Mouse (Mus musculus): Measurements from ENCODE around the gene Btbd3. TPM values are rescaled to one million over a fixed set of nuclear protein-coding genes. Genes with fewer than 3 reads are reported as not detected.

The Btbd3 gene
- polyA plus RNA-seq, 1 experiment from 2014 or later, result 2.2 TPM

GRCm38 (mm10) chr2:138477278-138477677 is 220.9 kb downstream of the Btbd3 start:
- WGBS (ENCODE audit: insufficient replicate concordance), result 77% methylated on average over 5 of the region's 5 CpGs
- H3K4me3 ChIP-seq (ENCODE audit: low read depth, low read length), result no peak overlapping the region
- H3K27me3 ChIP-seq (ENCODE audit: insufficient read depth, low read length), result no peaks in the 10 kb centered on the region
- TF ChIP-seq CTCF (IDR thresholded peaks at IDR 0.05; ENCODE audit: low read depth) (no peak), EP300 (IDR thresholded peaks at IDR 0.05; ENCODE audit: low read depth) (no peak)
- H3K4me2 ChIP-seq (ENCODE audit: low read depth, low read length), result no peak overlapping the region
- ATAC-seq (no peak), DNase-seq (no peak)
- no peaks in the 10 kb centered on the region for H3K36me3 ChIP-seq (replicated peaks; ENCODE audit: insufficient read depth, low read length)
- H3K9me3 ChIP-seq (ENCODE audit: low read length), result no peaks in the 10 kb centered on the region
- no peak overlapping the region for H3K9ac ChIP-seq (replicated peaks)
- no peak overlapping the region for H3K27ac ChIP-seq (ENCODE audit: low read depth)
- H3K4me1 ChIP-seq (ENCODE audit: insufficient read depth), result no peaks in the 10 kb centered on the region

- no peaks in the 10 kb centered on the region for H3K9me3 ChIP-seq (ENCODE audit: low read length)
- no peak for TF ChIP-seq CTCF (IDR thresholded peaks at IDR 0.05; ENCODE audit: low read depth)
- no peak for TF ChIP-seq EP300 (IDR thresholded peaks at IDR 0.05; ENCODE audit: low read depth)
- H3K4me3 ChIP-seq (ENCODE audit: low read depth, low read length), result no peak overlapping the region
- no peaks in the 10 kb centered on the region for H3K4me1 ChIP-seq (ENCODE audit: insufficient read depth)
- DNase-seq (no peak), ATAC-seq (no peak)
- H3K27me3 ChIP-seq (ENCODE audit: insufficient read depth, low read length), result no peaks in the 10 kb centered on the region
- H3K27ac ChIP-seq (ENCODE audit: low read depth), result no peak overlapping the region
- no peak overlapping the region for H3K4me2 ChIP-seq (ENCODE audit: low read depth, low read length)
- no peak overlapping the region for H3K9ac ChIP-seq (replicated peaks)
- H3K36me3 ChIP-seq (replicated peaks; ENCODE audit: insufficient read depth, low read length), result no peaks in the 10 kb centered on the region
- WGBS (ENCODE audit: insufficient replicate concordance), result 59% methylated on average over 3 of the region's 3 CpGs
These were observed 226.2 kb downstream of the Btbd3 start for GRCm38 (mm10) chr2:138482541-138482940.

- Histone ChIP-seq H3K27me3 (ENCODE audit: insufficient read depth, low read length) (no peaks in the 10 kb centered on the region), H3K4me1 (ENCODE audit: insufficient read depth) (no peaks in the 10 kb centered on the region), H3K4me3 (ENCODE audit: low read depth, low read length) (no peak overlapping the region), H3K36me3 (replicated peaks; ENCODE audit: insufficient read depth, low read length) (no peaks in the 10 kb centered on the region), H3K4me2 (ENCODE audit: low read depth, low read length) (no peak overlapping the region), H3K9ac (replicated peaks) (no peak overlapping the region), H3K9me3 (ENCODE audit: low read length) (no peaks in the 10 kb centered on the region), H3K27ac (ENCODE audit: low read depth) (no peak overlapping the region)
- TF ChIP-seq CTCF (IDR thresholded peaks at IDR 0.05; ENCODE audit: low read depth), result no peak
- no peak for TF ChIP-seq EP300 (IDR thresholded peaks at IDR 0.05; ENCODE audit: low read depth)
- DNase-seq, result no peak
- 70% methylated on average over 4 of the region's 4 CpGs for WGBS (ENCODE audit: insufficient replicate concordance)
- no peak for ATAC-seq
These were observed 228.5 kb downstream of the Btbd3 start for GRCm38 (mm10) chr2:138484871-138485270.

- Histone ChIP-seq H3K27ac (ENCODE audit: low read depth) (no peak overlapping the region), H3K4me1 (ENCODE audit: insufficient read depth) (no peaks in the 10 kb centered on the region), H3K27me3 (ENCODE audit: insufficient read depth, low read length) (no peaks in the 10 kb centered on the region), H3K9ac (replicated peaks) (no peak overlapping the region), H3K4me2 (ENCODE audit: low read depth, low read length) (no peak overlapping the region), H3K36me3 (replicated peaks; ENCODE audit: insufficient read depth, low read length) (no peaks in the 10 kb centered on the region), H3K4me3 (ENCODE audit: low read depth, low read length) (no peak overlapping the region), H3K9me3 (ENCODE audit: low read length) (no peaks in the 10 kb centered on the region)
- no peak for TF ChIP-seq EP300 (IDR thresholded peaks at IDR 0.05; ENCODE audit: low read depth)
- no peak for TF ChIP-seq CTCF (IDR thresholded peaks at IDR 0.05; ENCODE audit: low read depth)
- ATAC-seq (no peak), DNase-seq (no peak)
- WGBS (ENCODE audit: insufficient replicate concordance), result 59% methylated on average over 2 of the region's 2 CpGs
These were observed 234.5 kb downstream of the Btbd3 start for GRCm38 (mm10) chr2:138490688-138491405.

DNA sequence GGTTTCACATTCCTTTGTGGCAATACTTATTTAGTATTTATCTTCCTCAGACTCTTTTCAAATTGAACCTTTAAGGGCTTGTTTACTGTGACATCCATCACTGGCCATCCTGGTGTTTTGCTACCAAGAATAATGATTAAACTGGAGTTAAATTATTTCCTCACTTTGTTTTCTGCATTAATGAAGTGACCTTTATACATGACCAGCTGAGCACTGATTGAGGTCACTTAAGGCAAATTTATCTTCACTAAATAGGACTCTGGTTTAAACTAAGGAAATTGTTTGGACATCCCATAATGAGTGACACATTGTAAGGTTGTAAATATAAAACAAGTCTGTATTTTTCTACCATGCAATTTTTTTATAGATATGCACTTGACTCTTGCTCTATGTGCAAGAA is 235.8 kb downstream of the Btbd3 start:
- Histone ChIP-seq H3K27me3 (ENCODE audit: insufficient read depth, low read length) (no peaks in the 10 kb centered on the region), H3K4me1 (ENCODE audit: insufficient read depth) (no peaks in the 10 kb centered on the region), H3K4me3 (ENCODE audit: low read depth, low read length) (no peak overlapping the region), H3K9ac (replicated peaks) (no peak overlapping the region), H3K36me3 (replicated peaks; ENCODE audit: insufficient read depth, low read length) (no peaks in the 10 kb centered on the region), H3K27ac (ENCODE audit: low read depth) (no peak overlapping the region), H3K9me3 (ENCODE audit: low read length) (no peaks in the 10 kb centered on the region), H3K4me2 (ENCODE audit: low read depth, low read length) (no peak overlapping the region)
- no peak for DNase-seq
- ATAC-seq, result no peak
- TF ChIP-seq CTCF (IDR thresholded peaks at IDR 0.05; ENCODE audit: low read depth) (no peak), EP300 (IDR thresholded peaks at IDR 0.05; ENCODE audit: low read depth) (no peak)

GRCm38 (mm10) chr2:138503866-138504380 is 247.6 kb downstream of the Btbd3 start:
- H3K9me3 ChIP-seq (ENCODE audit: low read length), result no peaks in the 10 kb centered on the region
- no peak overlapping the region for H3K27ac ChIP-seq (ENCODE audit: low read depth)
- no peaks in the 10 kb centered on the region for H3K27me3 ChIP-seq (ENCODE audit: insufficient read depth, low read length)
- TF ChIP-seq CTCF (IDR thresholded peaks at IDR 0.05; ENCODE audit: low read depth), result no peak
- TF ChIP-seq EP300 (IDR thresholded peaks at IDR 0.05; ENCODE audit: low read depth), result no peak
- H3K9ac ChIP-seq (replicated peaks), result no peak overlapping the region
- no peak overlapping the region for H3K4me3 ChIP-seq (ENCODE audit: low read depth, low read length)
- H3K4me1 ChIP-seq (ENCODE audit: insufficient read depth), result no peaks in the 10 kb centered on the region
- no peaks in the 10 kb centered on the region for H3K36me3 ChIP-seq (replicated peaks; ENCODE audit: insufficient read depth, low read length)
- WGBS (ENCODE audit: insufficient replicate concordance), result 65% methylated on average over 12 of the region's 12 CpGs
- no peak overlapping the region for H3K4me2 ChIP-seq (ENCODE audit: low read depth, low read length)
- DNase-seq, result no peak
- ATAC-seq, result no peak

Measured in liver, postnatal 0 days (tissue).